Mouse (Mus musculus): ENCODE results near the gene Etv5. TPM values are rescaled to one million over a fixed set of nuclear protein-coding genes. Genes with fewer than 3 reads are reported as not detected.

The Etv5 gene
- polyA plus RNA-seq, 1 experiment from 2014 or later: 3.8 TPM

DNA sequence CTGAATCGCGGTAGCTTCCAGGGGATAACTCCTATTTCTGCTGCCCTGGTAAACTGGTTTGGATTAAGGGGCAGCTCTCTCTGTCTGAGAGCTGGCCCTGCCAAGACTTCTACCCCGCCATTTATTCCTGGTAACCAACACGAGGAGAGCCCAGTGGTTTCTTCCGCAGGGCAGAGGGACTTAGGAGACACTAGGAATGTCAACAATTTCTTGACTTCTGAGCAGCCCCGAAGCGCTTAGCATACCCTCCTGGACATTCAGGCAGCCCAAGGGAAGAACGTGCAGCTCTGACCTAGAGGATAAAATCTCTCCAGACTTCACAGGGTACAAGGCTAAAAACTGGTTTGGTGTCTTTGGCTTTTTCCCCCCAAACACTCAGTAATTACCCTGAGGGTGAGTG is 10.1 kb downstream of the Etv5 start:
- Histone ChIP-seq H3K4me1 (replicated peaks) (peaks cover 15% of the 10 kb centered on the region), H3K27ac (replicated peaks) (no peak overlapping the region; the same call in 1 of the 2 replicates), H3K36me3 (replicated peaks) (no peaks in the 10 kb centered on the region), H3K4me2 (peak overlapping the region; percentile 20), H3K9ac (no peak overlapping the region), H3K9me3 (replicated peaks) (no peaks in the 10 kb centered on the region), H3K27me3 (no peaks in the 10 kb centered on the region), H3K4me3 (replicated peaks) (no peak overlapping the region)
- 22% methylated on average over 8 of the region's 8 CpGs for WGBS (ENCODE audit: insufficient replicate concordance)
- ATAC-seq (ENCODE audit: insufficient read depth): no peak

DNA sequence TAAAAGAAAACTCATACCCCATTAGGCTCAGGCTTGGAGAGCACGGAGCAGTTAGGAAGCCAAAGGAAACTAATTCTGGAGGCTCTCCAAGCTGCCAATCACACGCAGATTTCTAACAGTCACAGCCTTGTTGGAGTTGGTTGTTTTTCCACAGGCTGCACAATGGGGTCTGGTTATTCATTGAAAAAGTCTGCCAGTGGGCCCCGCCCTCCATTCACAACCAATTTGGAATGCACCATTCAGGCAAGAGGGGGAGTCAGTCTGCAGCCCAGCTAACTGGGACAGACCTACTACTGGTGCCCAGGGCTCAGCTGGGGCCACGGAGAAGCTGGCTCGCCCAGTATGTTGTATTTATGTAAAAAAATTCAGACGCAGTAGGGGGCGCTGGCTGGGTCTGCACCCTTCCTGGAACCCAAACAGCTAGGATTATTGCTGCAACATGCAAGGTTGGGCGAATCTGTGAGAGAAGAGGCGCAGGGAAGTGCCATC is 10.6 kb downstream of the Etv5 start:
- Histone ChIP-seq H3K9me3 (replicated peaks) (no peaks in the 10 kb centered on the region), H3K36me3 (replicated peaks) (no peaks in the 10 kb centered on the region), H3K9ac (no peak overlapping the region; the same call in 1 of the 2 replicates), H3K4me2 (peak overlapping the region; percentile 20), H3K27me3 (no peaks in the 10 kb centered on the region), H3K27ac (replicated peaks) (no peak overlapping the region), H3K4me3 (replicated peaks) (no peak overlapping the region), H3K4me1 (replicated peaks) (peaks cover 15% of the 10 kb centered on the region)
- peak; percentile 81 for ATAC-seq (ENCODE audit: insufficient read depth)
- 6% methylated on average over 9 of the region's 9 CpGs for WGBS (ENCODE audit: insufficient replicate concordance)

DNA sequence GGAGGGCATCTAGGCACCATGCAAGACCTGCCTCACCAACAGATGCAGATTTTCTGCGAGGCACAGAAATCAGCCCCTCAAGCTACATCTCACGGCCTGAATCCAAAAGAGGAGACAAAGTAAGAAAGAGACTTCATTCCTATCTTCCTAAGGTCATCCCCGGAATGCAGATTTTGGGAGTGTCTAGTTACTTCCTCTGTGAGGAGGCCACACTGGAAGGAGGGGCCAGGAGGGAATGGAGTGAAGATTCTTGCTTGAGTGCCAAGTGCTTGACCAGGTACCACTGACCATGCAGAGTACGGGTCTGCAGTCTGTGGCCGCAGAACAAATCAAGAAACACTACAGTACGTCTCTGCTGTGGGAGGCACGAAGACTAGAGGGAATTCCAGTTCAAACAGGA is 12.7 kb downstream of the Etv5 start:
- no peak for ATAC-seq (ENCODE audit: insufficient read depth)
- no peak overlapping the region for H3K4me3 ChIP-seq (replicated peaks)
- H3K9ac ChIP-seq: no peak overlapping the region
- WGBS (ENCODE audit: insufficient replicate concordance): 67% methylated on average over 7 of the region's 7 CpGs
- H3K9me3 ChIP-seq (replicated peaks): no peaks in the 10 kb centered on the region
- peaks cover 15% of the 10 kb centered on the region for H3K4me1 ChIP-seq (replicated peaks)
- H3K36me3 ChIP-seq (replicated peaks): no peaks in the 10 kb centered on the region
- H3K27ac ChIP-seq (replicated peaks): no peak overlapping the region
- no peak overlapping the region for H3K4me2 ChIP-seq
- no peaks in the 10 kb centered on the region for H3K27me3 ChIP-seq

DNA sequence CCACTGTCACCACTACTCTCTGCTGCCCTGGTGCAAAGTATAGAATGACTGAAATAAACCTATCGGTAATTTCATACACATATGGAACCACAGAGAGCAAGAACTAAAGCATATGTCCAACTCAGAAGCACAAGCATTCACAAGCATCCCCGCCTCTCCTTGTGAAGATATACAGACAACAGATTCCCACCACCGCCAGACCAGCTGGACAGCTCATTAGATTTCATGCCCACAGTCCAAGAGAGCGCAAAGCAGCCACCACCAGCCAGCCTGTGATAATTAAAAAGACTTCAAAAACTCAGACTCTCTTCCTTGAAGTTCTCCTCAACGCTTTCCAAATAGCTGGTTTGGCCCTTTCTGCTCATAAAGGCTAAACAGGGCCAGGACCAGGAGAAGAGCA is 17.3 kb downstream of the Etv5 start:
- Histone ChIP-seq H3K4me1 (replicated peaks) (no peaks in the 10 kb centered on the region), H3K27ac (replicated peaks) (no peak overlapping the region), H3K27me3 (no peaks in the 10 kb centered on the region), H3K36me3 (replicated peaks) (no peaks in the 10 kb centered on the region), H3K9me3 (replicated peaks) (no peaks in the 10 kb centered on the region), H3K9ac (no peak overlapping the region), H3K4me3 (replicated peaks) (no peak overlapping the region), H3K4me2 (no peak overlapping the region)
- WGBS (ENCODE audit: insufficient replicate concordance): 73% methylated on average over 5 of the region's 5 CpGs
- ATAC-seq (ENCODE audit: insufficient read depth): no peak

DNA sequence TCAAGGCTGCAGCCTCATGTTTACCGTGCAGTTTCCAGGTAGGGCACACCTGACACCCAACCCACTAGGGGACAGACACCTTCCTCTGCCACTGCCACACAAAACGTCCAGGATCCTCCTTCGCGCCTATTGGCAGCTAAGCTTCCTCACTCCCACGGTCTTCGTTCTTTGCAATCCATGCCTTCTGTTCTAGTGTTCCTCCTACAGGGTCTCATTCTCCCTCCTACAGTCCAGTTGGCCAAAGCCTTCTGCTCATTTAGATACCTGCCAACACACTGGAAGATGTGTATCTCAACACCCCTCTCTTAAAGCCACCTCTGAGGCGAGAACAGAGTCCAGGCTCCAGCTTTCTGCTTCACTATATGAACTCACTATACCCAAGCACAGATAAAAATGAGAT is 21.6 kb downstream of the Etv5 start:
- no peak overlapping the region for H3K9ac ChIP-seq
- no peak overlapping the region for H3K27ac ChIP-seq (replicated peaks)
- H3K4me2 ChIP-seq: no peak overlapping the region
- WGBS (ENCODE audit: insufficient replicate concordance): 74% methylated on average over 7 of the region's 7 CpGs
- no peaks in the 10 kb centered on the region; the same call in 1 of the 2 replicates for H3K4me1 ChIP-seq (replicated peaks)
- no peak overlapping the region for H3K4me3 ChIP-seq (replicated peaks)
- ATAC-seq (ENCODE audit: insufficient read depth): no peak
- no peaks in the 10 kb centered on the region for H3K27me3 ChIP-seq
- H3K9me3 ChIP-seq (replicated peaks): no peaks in the 10 kb centered on the region
- H3K36me3 ChIP-seq (replicated peaks): no peaks in the 10 kb centered on the region

DNA sequence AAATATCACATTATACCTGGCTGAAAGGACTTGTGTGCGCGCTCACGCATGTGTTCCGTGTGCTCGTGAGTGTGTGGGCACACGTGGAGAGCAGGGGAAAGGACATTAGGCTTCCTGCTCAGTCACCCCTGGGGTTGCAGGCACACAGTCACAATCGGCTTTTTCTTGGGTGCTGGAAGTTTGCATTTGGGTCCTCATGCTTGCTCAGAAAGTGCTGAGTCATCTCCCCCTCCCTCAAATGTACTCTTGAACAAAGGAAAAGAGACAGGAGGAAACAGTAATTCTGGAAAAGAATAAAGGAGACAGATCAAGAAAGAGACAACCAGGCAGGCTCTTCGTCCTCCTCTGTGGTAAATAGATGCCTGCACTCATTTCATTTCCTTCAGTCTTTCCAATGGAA is 22.5 kb downstream of the Etv5 start:
- no peak overlapping the region for H3K9ac ChIP-seq
- no peaks in the 10 kb centered on the region for H3K27me3 ChIP-seq
- 73% methylated on average over 8 of the region's 8 CpGs for WGBS (ENCODE audit: insufficient replicate concordance)
- H3K4me2 ChIP-seq: no peak overlapping the region
- no peak overlapping the region for H3K4me3 ChIP-seq (replicated peaks)
- no peak for ATAC-seq (ENCODE audit: insufficient read depth)
- no peak overlapping the region for H3K27ac ChIP-seq (replicated peaks)
- H3K36me3 ChIP-seq (replicated peaks): no peaks in the 10 kb centered on the region
- H3K9me3 ChIP-seq (replicated peaks): no peaks in the 10 kb centered on the region
- H3K4me1 ChIP-seq (replicated peaks): no peaks in the 10 kb centered on the region; the same call in 1 of the 2 replicates

DNA sequence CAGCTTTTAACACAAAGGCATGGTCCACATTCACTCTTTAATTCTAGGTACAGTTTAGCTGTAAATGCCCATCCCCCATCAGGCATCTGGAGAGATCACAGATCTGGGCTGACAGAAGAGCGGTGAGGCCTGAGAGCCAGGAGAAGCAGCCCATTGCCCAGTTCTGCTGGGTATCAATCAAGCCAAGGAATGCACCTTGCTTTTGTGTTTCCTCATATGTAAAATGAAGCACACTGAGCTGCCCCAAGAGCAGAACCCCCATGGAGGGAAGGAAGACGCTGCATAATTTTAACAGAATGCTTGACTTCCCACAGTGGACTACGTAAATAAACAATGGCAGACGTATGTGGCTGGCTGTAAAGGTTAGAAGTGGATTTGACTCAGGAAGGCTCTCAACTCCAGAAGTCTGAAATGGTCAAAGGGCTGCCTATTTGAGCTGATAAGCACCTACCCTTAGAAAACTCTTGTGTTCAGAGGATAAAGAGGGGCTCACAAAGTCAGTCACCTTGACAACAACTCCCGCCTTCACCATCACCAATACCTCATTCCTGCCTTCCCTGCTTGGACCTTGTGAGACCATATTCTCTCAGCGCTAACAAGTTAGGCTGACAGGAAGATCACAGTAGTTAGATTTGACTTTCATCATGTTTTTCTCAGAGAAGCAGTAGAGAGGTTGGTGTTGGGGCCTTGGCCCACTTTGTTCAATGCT is 23.2 kb downstream of the Etv5 start:
- H3K9ac ChIP-seq: no peak overlapping the region

DNA sequence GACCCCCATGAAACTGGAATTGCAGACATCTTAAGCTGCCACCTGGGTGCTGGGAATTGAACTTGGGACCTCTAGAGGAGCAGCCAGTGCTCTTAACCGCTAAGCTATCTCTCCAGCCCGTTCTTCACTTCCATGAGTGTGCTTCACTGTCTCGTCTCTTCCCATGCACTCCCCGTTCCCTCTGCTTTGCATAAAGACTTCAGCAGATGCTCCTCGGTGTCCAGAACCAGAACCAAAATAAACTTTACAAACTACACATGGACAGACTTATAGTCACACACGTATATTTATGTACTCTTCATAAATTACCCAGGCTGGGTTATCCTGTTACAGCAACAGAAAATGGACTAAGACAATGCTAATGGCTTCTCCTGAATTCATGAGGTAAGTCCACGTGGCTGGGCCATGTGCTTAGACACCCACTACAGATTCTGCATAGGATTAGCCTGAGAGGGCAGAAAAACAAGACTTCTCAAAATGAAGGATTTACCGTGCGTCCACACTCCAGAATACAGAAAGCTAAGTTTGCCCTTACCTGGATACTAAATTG is 25.2 kb downstream of the Etv5 start:
- no peaks in the 10 kb centered on the region for H3K36me3 ChIP-seq (replicated peaks)
- no peak overlapping the region for H3K4me3 ChIP-seq (replicated peaks)
- no peak overlapping the region for H3K27ac ChIP-seq (replicated peaks)
- H3K4me1 ChIP-seq (replicated peaks): peaks cover 4% of the 10 kb centered on the region; the same call in 1 of the 2 replicates
- WGBS (ENCODE audit: insufficient replicate concordance): 69% methylated on average over 9 of the region's 9 CpGs
- no peak for ATAC-seq (ENCODE audit: insufficient read depth)
- no peak overlapping the region for H3K9ac ChIP-seq
- no peaks in the 10 kb centered on the region for H3K27me3 ChIP-seq
- H3K4me2 ChIP-seq: no peak overlapping the region
- H3K9me3 ChIP-seq (replicated peaks): no peaks in the 10 kb centered on the region

More for the DNA sequence above, 23.2 kb downstream of the Etv5 start:
- Histone ChIP-seq H3K4me2 (no peak overlapping the region), H3K4me3 (replicated peaks) (no peak overlapping the region), H3K4me1 (replicated peaks) (no peaks in the 10 kb centered on the region; the same call in 1 of the 2 replicates), H3K27ac (replicated peaks) (no peak overlapping the region), H3K36me3 (replicated peaks) (no peaks in the 10 kb centered on the region), H3K27me3 (no peaks in the 10 kb centered on the region), H3K9me3 (replicated peaks) (no peaks in the 10 kb centered on the region)
- WGBS (ENCODE audit: insufficient replicate concordance): 68% methylated on average over 6 of the region's 6 CpGs
- ATAC-seq (ENCODE audit: insufficient read depth): no peak

DNA sequence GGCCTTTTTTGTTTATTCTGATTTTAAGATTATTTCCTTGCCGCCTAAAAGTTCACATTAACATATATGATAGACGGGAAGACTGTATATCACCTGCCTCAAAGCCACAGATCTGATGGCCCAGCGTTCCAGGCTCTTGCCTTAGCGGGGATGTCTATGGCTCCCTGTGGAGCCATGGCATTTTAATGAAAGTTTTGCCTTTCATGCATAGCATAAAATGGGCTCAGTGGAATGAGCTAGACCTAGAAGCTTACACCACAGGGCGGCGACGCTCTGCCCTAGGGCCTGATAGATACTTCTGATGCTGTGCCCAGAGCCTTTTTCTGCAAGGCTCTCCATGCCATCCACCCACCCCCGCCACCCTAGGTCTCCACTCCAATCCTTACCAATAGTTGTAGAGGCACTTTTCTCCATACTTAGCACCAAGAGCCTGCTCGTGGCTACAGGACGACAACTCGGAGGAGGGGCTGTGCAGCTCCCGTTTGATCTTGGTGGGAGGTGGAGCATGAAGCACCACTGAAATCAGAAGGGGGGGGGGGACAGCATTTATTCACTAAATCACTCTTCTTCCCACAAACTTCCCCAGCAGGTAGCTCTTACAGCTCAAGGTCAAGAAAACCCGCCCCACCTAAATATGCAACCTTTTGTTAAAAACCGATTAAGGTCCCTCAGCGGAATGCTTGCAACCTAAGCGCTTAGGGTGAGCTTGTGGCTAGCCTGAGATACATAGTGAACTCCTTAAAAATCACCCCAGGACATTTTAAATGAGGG is 26.9 kb downstream of the Etv5 start:
- Histone ChIP-seq H3K27me3 (no peaks in the 10 kb centered on the region), H3K9ac (no peak overlapping the region), H3K36me3 (replicated peaks) (no peaks in the 10 kb centered on the region), H3K4me3 (replicated peaks) (no peak overlapping the region), H3K4me2 (no peak overlapping the region), H3K4me1 (replicated peaks) (peaks cover 4% of the 10 kb centered on the region; the same call in 1 of the 2 replicates), H3K27ac (replicated peaks) (no peak overlapping the region), H3K9me3 (replicated peaks) (no peaks in the 10 kb centered on the region)
- WGBS (ENCODE audit: insufficient replicate concordance): 74% methylated on average over 16 of the region's 16 CpGs
- ATAC-seq (ENCODE audit: insufficient read depth): no peak

DNA sequence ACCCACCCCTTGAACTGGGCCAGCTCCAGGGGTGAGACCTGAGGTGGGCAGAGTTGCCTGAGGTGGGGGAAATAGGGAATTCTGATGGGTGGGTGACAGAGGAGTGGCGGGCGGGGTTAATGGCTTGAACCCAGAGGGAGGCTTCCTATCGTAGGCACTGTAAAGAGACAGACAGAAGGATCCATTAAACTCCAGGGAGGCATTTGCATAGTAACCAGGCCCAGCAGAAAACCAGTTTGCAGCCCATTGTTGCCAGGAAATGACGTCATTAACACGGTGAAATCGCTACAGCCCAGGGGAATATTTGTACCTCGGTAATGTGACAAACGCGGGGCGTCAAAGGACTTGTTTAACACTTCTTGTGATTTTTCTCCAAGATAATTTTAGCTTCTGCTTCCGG is 27.8 kb downstream of the Etv5 start:
- 40% methylated on average over 11 of the region's 11 CpGs for WGBS (ENCODE audit: insufficient replicate concordance)

DNA sequence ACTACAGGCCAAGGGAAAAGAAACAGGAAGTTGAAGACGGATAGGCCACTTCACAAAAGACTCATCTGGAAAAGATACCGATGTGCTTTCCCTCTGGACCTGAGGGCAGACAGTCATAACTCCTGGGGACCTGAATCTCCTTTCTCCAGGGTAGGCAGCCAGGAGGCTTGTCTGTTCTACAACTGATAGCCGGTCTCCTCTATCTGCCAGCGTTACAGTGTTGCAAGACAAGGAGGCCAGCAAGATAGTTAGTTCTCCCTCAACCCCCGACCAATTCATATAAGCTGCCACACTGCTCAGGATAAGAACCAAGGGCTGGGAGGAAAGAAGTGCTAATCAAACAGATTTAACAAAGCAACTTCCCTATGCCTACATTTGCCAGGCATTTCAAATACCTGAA is 29.5 kb downstream of the Etv5 start:
- no peaks in the 10 kb centered on the region for H3K9me3 ChIP-seq (replicated peaks)
- 0 out of 2 replicates have a peak, but pooled peaks cover 4% of the 10 kb centered on the region for H3K4me1 ChIP-seq (replicated peaks)
- ATAC-seq (ENCODE audit: insufficient read depth): no peak
- no peak overlapping the region for H3K4me2 ChIP-seq
- H3K27ac ChIP-seq (replicated peaks): no peak overlapping the region
- H3K4me3 ChIP-seq (replicated peaks): no peak overlapping the region
- 31% methylated on average over 5 of the region's 5 CpGs for WGBS (ENCODE audit: insufficient replicate concordance)
- H3K36me3 ChIP-seq (replicated peaks): no peaks in the 10 kb centered on the region
- H3K27me3 ChIP-seq: no peaks in the 10 kb centered on the region
- no peak overlapping the region for H3K9ac ChIP-seq

More for the DNA sequence above, 27.8 kb downstream of the Etv5 start:
- Histone ChIP-seq H3K9ac (no peak overlapping the region), H3K4me3 (replicated peaks) (no peak overlapping the region), H3K36me3 (replicated peaks) (no peaks in the 10 kb centered on the region), H3K9me3 (replicated peaks) (no peaks in the 10 kb centered on the region), H3K27me3 (no peaks in the 10 kb centered on the region), H3K4me2 (no peak overlapping the region), H3K4me1 (replicated peaks) (peaks cover 4% of the 10 kb centered on the region; the same call in 1 of the 2 replicates), H3K27ac (replicated peaks) (no peak overlapping the region)
- ATAC-seq (ENCODE audit: insufficient read depth): no peak
